Mouse (Mus musculus) bone marrow, adult 2 months (tissue): ENCODE data around the gene Gm13057. TPM values are rescaled to one million over a fixed set of nuclear protein-coding genes. Genes with fewer than 3 reads are reported as not detected.
"Not testable (repeated sequence)": the region's sequence is repeated elsewhere in the genome, so short reads cannot be mapped to it uniquely, and the experiment has no call there.

Source experiments
- H3K27ac ChIP-seq: fragments of 200-500 bp; 2 replicates; pipeline ENCODE4 v1.5.1; 2012; ENCODE audit warnings: low read depth, mild to moderate bottlenecking, control low read depth, inconsistent platforms, low read length; ENCODE audit not compliant: control insufficient read depth, poor library complexity, insufficient read depth
- H3K4me1 ChIP-seq: fragments of 200-500 bp; 2 replicates; pipeline ENCODE4 v1.6.1; 2011; ENCODE audit warnings: low read length; ENCODE audit not compliant: control insufficient read depth, insufficient read depth
- H3K4me3 ChIP-seq: fragments of 200-500 bp; replicated peaks from 2 replicates; pipeline ENCODE3; 2011; ENCODE audit warnings: mild to moderate bottlenecking, low read depth, low read length, control low read depth; ENCODE audit not compliant: control insufficient read depth
- CTCF ChIP-seq: fragments of 200-500 bp; IDR thresholded peaks from 2 replicates; pipeline ENCODE4 v1.5.1; 2011; ENCODE audit warnings: low read length, control low read depth; ENCODE audit not compliant: control insufficient read depth, insufficient read depth
- POLR2A ChIP-seq: fragments of 200-500 bp; IDR thresholded peaks from 2 replicates; pipeline ENCODE4 v1.6.1; 2011; ENCODE audit warnings: low read depth, mild to moderate bottlenecking, control low read depth, low read length, borderline replicate concordance; ENCODE audit not compliant: control insufficient read depth
- WGBS: fragments of 180-500 bp; shearing (Covaris S2); methylation state at CpG from one replicate; pipeline ENCODE4 v1.1.7; 2018; 5-methylcytosine and 5-hydroxymethylcytosine counted together
- polyA plus RNA-seq: library from polyadenylated mRNA; stranded (reverse); fragments of >200 nt; gene quantifications from 2 replicates; pipeline ENCODE4 v1.2.4, GENCODE M21; 2011; ENCODE audit warnings: low replicate concordance; ENCODE audit not compliant: missing spikeins, insufficient read depth, insufficient read length

Gene Gm13057
- polyA plus RNA-seq: not detected in 2 replicates

DNA sequence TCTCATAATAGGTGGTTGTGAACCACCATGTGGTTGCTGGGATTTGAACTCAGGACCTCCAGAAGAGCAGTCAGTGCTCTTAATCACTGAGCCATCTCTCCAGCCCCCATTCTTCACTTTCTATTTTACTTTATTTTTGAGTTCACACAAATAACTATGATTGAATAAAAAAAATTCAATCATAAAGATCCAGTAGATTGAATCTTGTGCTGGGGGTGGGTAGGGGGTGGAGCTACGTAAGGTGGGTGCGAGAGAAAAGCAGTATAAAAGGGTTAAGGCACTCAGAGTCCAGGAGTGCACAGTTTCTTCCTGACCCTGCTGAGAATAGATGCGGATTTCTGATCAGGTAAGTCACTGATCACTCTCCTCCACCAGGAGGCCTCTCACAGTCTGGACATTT is at the start of gene Gm13057, which contains the start of gene BC080695:
Gene Gm13057, plus strand, starts transcription at position 310 of the 400 bp plus-strand sequence.
Gene BC080695, plus strand, starts transcription at position 301 of the 400 bp plus-strand sequence.
- H3K27ac ChIP-seq, H3K4me3 ChIP-seq, H3K4me1 ChIP-seq: not testable (repeated sequence)
- no CpG with 5 or more reads among the region's 3 CpGs for WGBS

GRCm38 (mm10) chr4:143511043-143511442 is 40.5 kb upstream of the Gm13057 start, which contains the start of gene Gm13043:
Gene Gm13043 (plus strand): TSS chr4:143511343.
- no peak within 1 kb of the TSS for H3K27ac ChIP-seq
- no peak within 1 kb of the TSS for H3K4me3 ChIP-seq
- TF ChIP-seq POLR2A: no peak
- TF ChIP-seq CTCF: no peak
- H3K4me1 ChIP-seq: no peaks in the 10 kb centered on the region
- WGBS: 71% methylated on average over 3 of the region's 3 CpGs

GRCm38 (mm10) chr4:143535654-143536053 is 15.9 kb upstream of the Gm13057 start, which contains the start of gene Gm13040:
Gene Gm13040 (plus strand): TSS chr4:143535954.
- H3K27ac ChIP-seq, H3K4me1 ChIP-seq, H3K4me3 ChIP-seq: not testable (repeated sequence)
- no CpG with 5 or more reads among the region's 3 CpGs for WGBS

Other genes starting within 250 kb of the Gm13057 start
- not detected in 2 replicates for gene Lrrc38, start 202.0 kb upstream of the Gm13057 start, polyA plus RNA-seq
- not detected in 2 replicates for gene Pramel1, start 157.3 kb upstream of the Gm13057 start, polyA plus RNA-seq
- gene Pramef8, start 139.3 kb upstream of the Gm13057 start, polyA plus RNA-seq: 3.4 and 4.3 TPM in 2 replicates
- not detected in 2 replicates for gene Oog4, start 101.4 kb upstream of the Gm13057 start, polyA plus RNA-seq
- gene Gm13043, start 40.4 kb upstream of the Gm13057 start, polyA plus RNA-seq: not detected in 2 replicates
- not detected in 2 replicates for gene Gm13040, start 15.8 kb upstream of the Gm13057 start, polyA plus RNA-seq
- gene BC080695, start within 50 bp of the Gm13057 start, polyA plus RNA-seq: not detected in 2 replicates
- gene Gm13083, start 63.3 kb downstream of the Gm13057 start, polyA plus RNA-seq: not detected in 2 replicates
- not detected in 2 replicates for gene Gm13088, start 105.5 kb downstream of the Gm13057 start, polyA plus RNA-seq
- not detected in 2 replicates for gene Gm13089, start 151.0 kb downstream of the Gm13057 start, polyA plus RNA-seq
- gene Gm13078, start 167.7 kb downstream of the Gm13057 start, polyA plus RNA-seq: not detected in 2 replicates
- gene Gm13023, start 237.6 kb downstream of the Gm13057 start, polyA plus RNA-seq: not detected in 2 replicates